Mouse (Mus musculus) adrenal gland, adult 18-20 months (tissue): ENCODE measurements at regions not wholly inside any gene's neighbourhood (a gene's known extent, or its start where the extent isn't known, plus 50 kb on each side); places are given as distances from the start of the nearest gene placed in this dataset.
A peak's percentile ranks its signal among the peaks of the same experiment; 100 is the strongest.

ENCODE experiments used
- DNase-seq, 2 experiments: peaks; one replicate each; pipeline ENCODE4 v3.0.0; 2021 to 2022; ENCODE audit warnings: low spot score in 2 of 2

- peak; percentile 58 to 68 for DNase-seq
These were observed 63.7 kb upstream of the Ctla4 start for GRCm38 (mm10) chr1:60823006-60823665.

GRCm38 (mm10) chr1:60824218-60825125, 62.3 kb upstream of the Ctla4 start:
- no peak for DNase-seq

- no peak for DNase-seq
These were observed 61.3 kb upstream of the Ctla4 start for GRCm38 (mm10) chr1:60825256-60826186.

- no peak for DNase-seq
These were observed 59.8 kb upstream of the Ctla4 start for GRCm38 (mm10) chr1:60826981-60827380.

GRCm38 (mm10) chr1:60828152-60828551, 58.6 kb upstream of the Ctla4 start:
- no peak for DNase-seq

- DNase-seq, result no peak
These were observed 57.0 kb upstream of the Ctla4 start for GRCm38 (mm10) chr1:60829849-60830248.

- no peak for DNase-seq
These were observed 53.1 kb upstream of the Ctla4 start for GRCm38 (mm10) chr1:60833668-60834067.
